Mouse (Mus musculus): Measurements from ENCODE around the gene Crybg2. TPM values are rescaled to one million over a fixed set of nuclear protein-coding genes. Genes with fewer than 3 reads are reported as not detected.

Crybg2 gene
- polyA plus RNA-seq, 1 experiment from 2014 or later, result 0.89 TPM

- Histone ChIP-seq H3K36me3 (ENCODE audit: control insufficient read depth, insufficient read depth, low read length) (no peaks in the 10 kb centered on the region), H3K27me3 (ENCODE audit: control insufficient read depth, insufficient read depth, low read length) (peaks cover 6% of the 10 kb centered on the region), H3K27ac (ENCODE audit: low read depth, low read length) (no peak overlapping the region), H3K4me2 (no peak overlapping the region), H3K4me1 (ENCODE audit: control insufficient read depth, insufficient read depth, low read length) (peaks cover 3% of the 10 kb centered on the region; the same call in 1 of the 2 replicates), H3K9me3 (ENCODE audit: control insufficient read depth, low read length) (no peaks in the 10 kb centered on the region), H3K4me3 (ENCODE audit: low read depth, low read length) (no peak overlapping the region), H3K9ac (ENCODE audit: low read length) (no peak overlapping the region)
- no peak for DNase-seq (ENCODE audit: low spot score, missing footprints)
- ATAC-seq (ENCODE audit: low FRiP score), result no peak
- WGBS, result 84% methylated on average over 7 of the region's 7 CpGs
Measured at GRCm38 (mm10) chr4:134067833-134068544, 7.4 kb downstream of the Crybg2 start.

- 93% methylated on average over 4 of the region's 4 CpGs for WGBS
- ATAC-seq (ENCODE audit: low FRiP score) (no peak), DNase-seq (ENCODE audit: low spot score, missing footprints) (no peak)
- Histone ChIP-seq H3K4me1 (ENCODE audit: control insufficient read depth, insufficient read depth, low read length) (peaks cover 3% of the 10 kb centered on the region; the same call in 1 of the 2 replicates), H3K36me3 (ENCODE audit: control insufficient read depth, insufficient read depth, low read length) (no peaks in the 10 kb centered on the region), H3K27ac (ENCODE audit: low read depth, low read length) (no peak overlapping the region), H3K4me2 (no peak overlapping the region), H3K27me3 (ENCODE audit: control insufficient read depth, insufficient read depth, low read length) (peaks cover 6% of the 10 kb centered on the region), H3K9ac (ENCODE audit: low read length) (no peak overlapping the region), H3K9me3 (ENCODE audit: control insufficient read depth, low read length) (no peaks in the 10 kb centered on the region), H3K4me3 (ENCODE audit: low read depth, low read length) (no peak overlapping the region)
Measured at GRCm38 (mm10) chr4:134068793-134069580, 8.4 kb downstream of the Crybg2 start.

GRCm38 (mm10) chr4:134078694-134079093, 18.1 kb downstream of the Crybg2 start:
- Histone ChIP-seq H3K4me3 (ENCODE audit: low read depth, low read length) (no peak overlapping the region), H3K9ac (ENCODE audit: low read length) (no peak overlapping the region), H3K27me3 (ENCODE audit: control insufficient read depth, insufficient read depth, low read length) (peaks cover 9% of the 10 kb centered on the region; the same call in 1 of the 2 replicates), H3K4me2 (no peak overlapping the region), H3K27ac (ENCODE audit: low read depth, low read length) (no peak overlapping the region), H3K4me1 (ENCODE audit: control insufficient read depth, insufficient read depth, low read length) (peaks cover 6% of the 10 kb centered on the region), H3K9me3 (ENCODE audit: control insufficient read depth, low read length) (no peaks in the 10 kb centered on the region), H3K36me3 (ENCODE audit: control insufficient read depth, insufficient read depth, low read length) (no peaks in the 10 kb centered on the region)
- peak; percentile 43; the same call in 1 of the 2 replicates for ATAC-seq (ENCODE audit: low FRiP score)
- peak; percentile 90 for DNase-seq (ENCODE audit: low spot score, missing footprints)
- WGBS, result 11% methylated on average over 3 of the region's 3 CpGs

- Histone ChIP-seq H3K36me3 (ENCODE audit: control insufficient read depth, insufficient read depth, low read length) (no peaks in the 10 kb centered on the region), H3K4me3 (ENCODE audit: low read depth, low read length) (no peak overlapping the region), H3K9me3 (ENCODE audit: control insufficient read depth, low read length) (no peaks in the 10 kb centered on the region), H3K4me2 (no peak overlapping the region), H3K27me3 (ENCODE audit: control insufficient read depth, insufficient read depth, low read length) (peaks cover 9% of the 10 kb centered on the region; the same call in 1 of the 2 replicates), H3K9ac (ENCODE audit: low read length) (no peak overlapping the region), H3K27ac (ENCODE audit: low read depth, low read length) (no peak overlapping the region), H3K4me1 (ENCODE audit: control insufficient read depth, insufficient read depth, low read length) (peaks cover 6% of the 10 kb centered on the region)
- ATAC-seq (ENCODE audit: low FRiP score) (no peak), DNase-seq (ENCODE audit: low spot score, missing footprints) (peak; percentile 72)
- 91% methylated on average over 4 of the region's 4 CpGs for WGBS
Measured at GRCm38 (mm10) chr4:134080674-134081073, 20.1 kb downstream of the Crybg2 start.

- H3K9me3 ChIP-seq (ENCODE audit: control insufficient read depth, low read length), result no peaks in the 10 kb centered on the region
- H3K27ac ChIP-seq (ENCODE audit: low read depth, low read length), result no peak overlapping the region
- WGBS, result under 1% methylated on average over 41 of the region's 41 CpGs
- H3K27me3 ChIP-seq (ENCODE audit: control insufficient read depth, insufficient read depth, low read length), result peaks cover 9% of the 10 kb centered on the region; the same call in 1 of the 2 replicates
- H3K4me2 ChIP-seq, result peak overlapping the region; percentile 76
- peak overlapping the region; percentile 34; the same call in 1 of the 2 replicates for H3K9ac ChIP-seq (ENCODE audit: low read length)
- peaks cover 6% of the 10 kb centered on the region for H3K4me1 ChIP-seq (ENCODE audit: control insufficient read depth, insufficient read depth, low read length)
- peak; percentile 71 for ATAC-seq (ENCODE audit: low FRiP score)
- no peaks in the 10 kb centered on the region for H3K36me3 ChIP-seq (ENCODE audit: control insufficient read depth, insufficient read depth, low read length)
- peak overlapping the region; percentile 35 for H3K4me3 ChIP-seq (ENCODE audit: low read depth, low read length)
- DNase-seq (ENCODE audit: low spot score, missing footprints), result peak; percentile 92
Measured at GRCm38 (mm10) chr4:134081730-134082386, 21.2 kb downstream of the Crybg2 start.

- Histone ChIP-seq H3K27ac (ENCODE audit: low read depth, low read length) (no peak overlapping the region), H3K27me3 (ENCODE audit: control insufficient read depth, insufficient read depth, low read length) (peaks cover 9% of the 10 kb centered on the region; the same call in 1 of the 2 replicates), H3K9ac (ENCODE audit: low read length) (no peak overlapping the region), H3K4me1 (ENCODE audit: control insufficient read depth, insufficient read depth, low read length) (peaks cover 6% of the 10 kb centered on the region), H3K9me3 (ENCODE audit: control insufficient read depth, low read length) (no peaks in the 10 kb centered on the region), H3K4me2 (peak overlapping the region; percentile 76), H3K4me3 (ENCODE audit: low read depth, low read length) (peak overlapping the region; percentile 35; the same call in 1 of the 2 replicates), H3K36me3 (ENCODE audit: control insufficient read depth, insufficient read depth, low read length) (no peaks in the 10 kb centered on the region)
- DNase-seq (ENCODE audit: low spot score, missing footprints), result no peak
- WGBS, result 15% methylated on average over 7 of the region's 7 CpGs
- ATAC-seq (ENCODE audit: low FRiP score), result no peak
Measured at GRCm38 (mm10) chr4:134082460-134082859, 21.8 kb downstream of the Crybg2 start.

- Histone ChIP-seq H3K27ac (ENCODE audit: low read depth, low read length) (no peak overlapping the region), H3K4me3 (ENCODE audit: low read depth, low read length) (no peak overlapping the region), H3K9ac (ENCODE audit: low read length) (no peak overlapping the region), H3K4me2 (no peak overlapping the region), H3K27me3 (ENCODE audit: control insufficient read depth, insufficient read depth, low read length) (peaks cover 9% of the 10 kb centered on the region; the same call in 1 of the 2 replicates), H3K4me1 (ENCODE audit: control insufficient read depth, insufficient read depth, low read length) (peaks cover 6% of the 10 kb centered on the region), H3K36me3 (ENCODE audit: control insufficient read depth, insufficient read depth, low read length) (no peaks in the 10 kb centered on the region), H3K9me3 (ENCODE audit: control insufficient read depth, low read length) (no peaks in the 10 kb centered on the region)
- DNase-seq (ENCODE audit: low spot score, missing footprints) (peak; percentile 76), ATAC-seq (ENCODE audit: low FRiP score) (no peak)
- 85% methylated on average over 4 of the region's 4 CpGs for WGBS
Measured at GRCm38 (mm10) chr4:134084999-134085398, 24.4 kb downstream of the Crybg2 start.

- WGBS, result 46% methylated on average over 7 of the region's 7 CpGs
- no peak overlapping the region for H3K4me3 ChIP-seq (ENCODE audit: low read depth, low read length)
- no peaks in the 10 kb centered on the region for H3K27me3 ChIP-seq (ENCODE audit: control insufficient read depth, insufficient read depth, low read length)
- H3K9ac ChIP-seq (ENCODE audit: low read length), result no peak overlapping the region
- no peaks in the 10 kb centered on the region for H3K36me3 ChIP-seq (ENCODE audit: control insufficient read depth, insufficient read depth, low read length)
- no peaks in the 10 kb centered on the region for H3K4me1 ChIP-seq (ENCODE audit: control insufficient read depth, insufficient read depth, low read length)
- ATAC-seq (ENCODE audit: low FRiP score) (peak; percentile 46; the same call in 1 of the 2 replicates), DNase-seq (ENCODE audit: low spot score, missing footprints) (peak; percentile 85)
- H3K4me2 ChIP-seq, result no peak overlapping the region
- H3K27ac ChIP-seq (ENCODE audit: low read depth, low read length), result no peak overlapping the region
- H3K9me3 ChIP-seq (ENCODE audit: control insufficient read depth, low read length), result no peaks in the 10 kb centered on the region
Measured at GRCm38 (mm10) chr4:134087412-134087811, 26.8 kb downstream of the Crybg2 start.
